Mouse (Mus musculus): Measurements from ENCODE around the gene Glra1. TPM values are rescaled to one million over a fixed set of nuclear protein-coding genes. Genes with fewer than 3 reads are reported as not detected.
A peak's percentile ranks its signal among the peaks of the same experiment; 100 is the strongest.
"Not testable (repeated sequence)": the region's sequence is repeated elsewhere in the genome, so short reads cannot be mapped to it uniquely, and the experiment has no call there.

Gene Glra1
- not detected in 2 replicates for polyA plus RNA-seq (2015; fragmentation: Nextera tagmentation; extraction: Ambion mirVana)

DNA sequence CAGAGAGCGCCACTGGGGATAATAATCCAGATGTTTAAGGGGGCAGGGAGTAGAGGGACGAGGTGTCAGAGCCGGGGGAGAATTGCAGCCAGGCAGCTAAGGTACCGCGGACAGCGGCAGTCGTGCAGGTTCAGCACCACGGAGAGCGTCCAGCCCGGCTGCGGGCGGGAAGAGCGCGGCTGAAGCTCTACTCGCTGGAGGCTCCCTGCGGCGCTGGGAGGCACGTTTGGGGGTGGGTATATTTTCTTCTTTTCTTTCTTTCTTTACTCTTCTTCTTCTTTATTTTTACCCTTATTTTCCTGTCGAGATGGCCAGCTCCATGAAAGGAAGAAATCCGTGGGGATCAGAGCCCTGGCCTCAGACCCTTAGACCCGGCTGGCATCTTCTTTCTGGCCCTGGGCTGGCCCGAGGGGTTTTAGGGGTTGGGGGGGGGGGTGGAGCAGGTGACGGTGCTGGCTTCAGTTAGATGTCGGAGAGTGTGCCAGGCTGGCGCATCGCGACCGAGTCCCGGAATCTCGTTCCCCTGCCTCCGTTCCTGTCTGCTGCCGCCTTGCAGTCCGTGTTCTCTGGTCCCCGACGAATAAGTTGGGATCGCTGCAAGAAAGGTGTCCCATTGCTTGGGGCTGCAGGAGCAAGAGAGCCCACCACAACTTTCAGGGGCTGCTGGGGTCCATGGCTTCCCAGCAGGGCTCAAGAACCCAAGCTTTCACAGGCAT, at the start of gene Glra1:
Gene Glra1, minus strand, starts transcription at position 391 of the 716 bp plus-strand sequence.
- H3K27ac ChIP-seq, result no peak within 1 kb of the TSS
- H3K4me3 ChIP-seq (replicated peaks), result no peak within 1 kb of the TSS
- no peaks in the 10 kb centered on the region for H3K9me3 ChIP-seq
- ATAC-seq, result 0 out of 2 replicates have a peak, but pooled peaks have one; percentile 59
- peak within 1 kb of the TSS; percentile 14; the same call in 1 of the 2 replicates for H3K4me2 ChIP-seq (replicated peaks)
- no peak within 1 kb of the TSS for H3K9ac ChIP-seq
- peaks cover 12% of the 10 kb centered on the region for H3K27me3 ChIP-seq (replicated peaks)
- no peaks in the 10 kb centered on the region for H3K4me1 ChIP-seq (replicated peaks)
- no peaks in the 10 kb centered on the region for H3K36me3 ChIP-seq
- 1% methylated on average over 36 of the region's 36 CpGs for WGBS

DNA sequence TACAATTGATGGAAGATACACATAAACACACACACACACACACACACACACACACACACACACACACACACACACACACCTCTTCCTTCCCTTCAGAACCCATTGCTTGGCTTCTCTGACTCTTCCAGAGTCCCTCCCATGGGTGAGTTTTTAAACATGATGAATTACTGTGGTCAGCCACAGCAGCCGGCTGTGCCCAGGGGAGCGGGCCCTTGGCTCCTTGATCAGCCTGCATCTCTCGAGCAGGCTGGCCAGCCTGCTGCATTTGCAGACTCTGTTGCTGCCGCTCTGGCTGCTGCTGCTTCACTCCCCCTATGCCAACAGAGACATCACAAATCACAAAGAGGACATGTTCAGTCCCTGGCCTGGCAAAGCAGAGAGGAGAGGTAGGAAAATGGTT, 29.0 kb upstream of the Glra1 start:
- Histone ChIP-seq H3K4me1 (replicated peaks) (no peaks in the 10 kb centered on the region), H3K36me3 (no peaks in the 10 kb centered on the region), H3K27me3 (replicated peaks) (no peaks in the 10 kb centered on the region), H3K9ac (no peak overlapping the region), H3K4me3 (replicated peaks) (no peak overlapping the region), H3K27ac (no peak overlapping the region), H3K4me2 (replicated peaks) (no peak overlapping the region), H3K9me3 (no peaks in the 10 kb centered on the region)
- ATAC-seq, result no peak
- WGBS, result 27% methylated on average over 4 of the region's 4 CpGs

DNA sequence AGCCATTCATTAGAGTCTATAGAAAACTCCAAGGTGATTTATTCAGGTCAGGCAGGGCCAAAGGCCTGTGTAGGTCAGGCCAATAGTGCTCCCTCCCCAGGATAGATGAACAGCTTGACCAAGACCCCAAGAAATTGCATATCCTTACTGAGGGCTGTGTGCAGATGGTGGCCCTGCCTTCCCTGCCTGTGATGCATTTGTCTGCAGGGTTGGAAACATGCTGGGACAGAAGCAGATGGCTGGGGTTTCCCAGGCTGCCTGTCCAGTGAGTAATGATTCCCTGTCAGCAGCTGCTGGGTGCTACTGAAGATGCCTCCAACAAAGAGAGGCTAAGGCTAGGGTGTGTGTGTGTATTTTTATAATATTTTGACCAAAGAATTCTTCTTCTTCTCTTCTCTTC, 25.9 kb upstream of the Glra1 start:
- Histone ChIP-seq H3K36me3 (no peaks in the 10 kb centered on the region), H3K27ac (no peak overlapping the region), H3K4me1 (replicated peaks) (no peaks in the 10 kb centered on the region), H3K9me3 (no peaks in the 10 kb centered on the region), H3K9ac (no peak overlapping the region), H3K4me2 (replicated peaks) (no peak overlapping the region), H3K4me3 (replicated peaks) (no peak overlapping the region), H3K27me3 (replicated peaks) (no peaks in the 10 kb centered on the region)
- ATAC-seq, result no peak

DNA sequence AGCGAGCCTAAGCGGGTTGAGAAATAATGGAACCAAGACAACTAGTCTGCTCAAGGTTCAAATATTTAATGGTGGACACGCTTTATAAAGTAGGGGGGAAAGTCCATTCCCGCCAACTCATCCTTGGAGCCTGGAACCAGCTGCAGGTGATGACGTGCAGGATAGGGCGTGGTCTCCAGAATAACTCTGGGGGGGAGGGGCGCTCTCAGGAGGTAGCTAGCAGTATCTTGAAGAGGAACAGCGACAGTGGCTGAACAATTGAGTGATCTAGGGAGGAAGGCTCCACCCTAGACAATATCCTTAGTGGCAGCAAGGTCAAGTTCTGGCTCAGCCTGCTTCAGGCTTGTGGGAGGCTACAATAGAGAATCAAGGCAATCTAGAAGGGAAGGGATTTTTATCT, 6.6 kb upstream of the Glra1 start:
- ATAC-seq; H3K9ac ChIP-seq; H3K36me3 ChIP-seq; H3K4me1 ChIP-seq (replicated peaks); H3K27me3 ChIP-seq (replicated peaks); H3K27ac ChIP-seq; H3K9me3 ChIP-seq; H3K4me3 ChIP-seq (replicated peaks); H3K4me2 ChIP-seq (replicated peaks): not testable (repeated sequence)
- 69% methylated on average over 8 of the region's 8 CpGs for WGBS

DNA sequence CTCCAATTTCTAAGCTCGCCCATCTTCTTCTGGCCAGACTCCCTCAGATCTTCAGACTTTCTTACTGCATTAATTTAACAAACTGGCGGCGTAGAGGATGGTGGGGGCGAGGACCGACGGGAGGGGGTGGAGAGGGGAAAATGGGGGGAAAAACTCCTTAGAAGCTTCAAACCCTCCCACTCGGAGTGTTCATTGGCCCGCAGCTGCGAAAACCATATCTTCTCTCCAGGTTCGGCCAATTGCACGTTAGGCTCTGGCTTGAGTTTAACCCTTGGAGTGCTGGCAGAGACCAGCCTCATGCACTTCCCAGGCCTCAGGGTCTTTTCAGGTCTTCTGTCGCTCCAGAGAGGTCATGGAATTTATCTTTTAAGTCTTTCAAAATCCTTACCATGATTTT, 524 bp upstream of the Glra1 start:
- H3K9me3 ChIP-seq, result no peaks in the 10 kb centered on the region
- no peaks in the 10 kb centered on the region for H3K4me1 ChIP-seq (replicated peaks)
- no peak overlapping the region for H3K27ac ChIP-seq
- peak overlapping the region; percentile 14; the same call in 1 of the 2 replicates for H3K4me2 ChIP-seq (replicated peaks)
- no peaks in the 10 kb centered on the region for H3K36me3 ChIP-seq
- H3K4me3 ChIP-seq (replicated peaks), result no peak overlapping the region
- ATAC-seq, result no peak
- 6% methylated on average over 12 of the region's 12 CpGs for WGBS
- H3K9ac ChIP-seq, result no peak overlapping the region
- peaks cover 12% of the 10 kb centered on the region for H3K27me3 ChIP-seq (replicated peaks)

DNA sequence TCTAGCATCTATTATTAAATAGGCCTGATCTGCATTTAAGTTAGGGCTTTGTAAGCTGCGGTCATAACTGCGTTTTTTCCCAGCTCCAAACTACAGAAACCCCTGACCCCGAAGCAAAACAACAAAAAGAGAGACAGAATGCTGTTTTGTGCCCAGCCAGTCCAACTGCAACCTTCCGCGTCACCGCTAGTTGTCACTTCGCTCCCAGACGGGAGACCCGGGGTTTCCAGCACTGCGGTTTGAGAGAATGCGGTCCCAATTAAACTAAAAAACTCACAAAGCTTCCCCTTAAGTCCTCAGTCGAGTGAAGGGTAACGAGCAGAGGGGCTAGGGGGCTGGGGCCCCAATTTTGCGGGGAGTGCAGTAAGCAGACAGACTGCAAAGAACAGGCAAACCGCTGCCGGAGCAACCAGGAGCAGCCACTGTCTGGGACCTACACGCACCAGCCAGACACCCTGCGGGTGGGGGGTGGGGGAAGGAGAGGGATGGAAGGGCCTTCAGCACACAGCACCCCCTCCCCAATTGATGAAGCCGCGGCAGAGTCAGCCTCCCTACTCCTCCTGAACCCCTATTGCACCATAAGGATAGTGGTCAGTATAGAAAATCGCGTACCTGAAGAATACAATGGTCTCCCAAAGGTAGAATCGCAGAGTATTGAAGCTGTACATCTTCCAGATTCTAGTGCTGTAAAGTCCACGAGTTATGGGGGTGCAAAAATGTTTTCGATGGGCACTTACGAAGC, 761 bp downstream of the Glra1 start:
- ATAC-seq, result no peak
- Histone ChIP-seq H3K27me3 (replicated peaks) (peaks cover 12% of the 10 kb centered on the region), H3K9ac (no peak overlapping the region), H3K27ac (no peak overlapping the region), H3K4me1 (replicated peaks) (no peaks in the 10 kb centered on the region), H3K9me3 (no peaks in the 10 kb centered on the region), H3K4me3 (replicated peaks) (no peak overlapping the region), H3K36me3 (no peaks in the 10 kb centered on the region), H3K4me2 (replicated peaks) (0 out of 2 replicates have a peak overlapping the region, but pooled peaks have one; percentile 14)
- WGBS, result 9% methylated on average over 26 of the region's 26 CpGs

DNA sequence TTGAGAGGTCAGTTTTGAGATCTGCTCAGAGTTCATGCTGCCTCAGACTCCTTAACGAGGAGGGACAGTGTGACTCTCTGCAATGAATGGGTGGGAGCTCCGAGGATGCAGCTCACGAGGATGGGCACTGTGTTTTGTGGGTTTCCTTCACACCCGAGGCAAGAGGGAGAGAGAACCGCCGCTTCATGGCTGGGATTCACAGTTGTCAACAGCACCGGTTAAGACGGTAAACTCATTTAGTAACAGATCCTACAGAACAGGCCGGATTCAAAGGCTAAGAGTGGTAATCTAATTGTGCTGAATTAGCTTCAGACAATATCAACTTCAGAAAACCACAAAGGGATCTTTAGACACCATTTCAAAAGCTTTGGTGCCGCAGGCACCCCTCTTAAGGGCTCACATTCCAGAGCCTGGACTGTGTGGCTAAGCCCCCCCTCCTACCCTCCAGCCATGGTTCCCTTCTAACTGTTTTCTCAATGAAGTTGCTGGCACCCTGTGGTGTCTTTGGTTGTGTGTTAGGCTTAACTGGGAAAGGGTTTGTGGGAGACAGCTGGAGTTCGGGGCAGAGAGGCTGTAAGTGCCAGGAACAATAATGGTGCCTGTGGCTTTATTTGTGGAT, 6.4 kb downstream of the Glra1 start:
- Histone ChIP-seq H3K4me2 (replicated peaks) (no peak overlapping the region), H3K36me3 (no peaks in the 10 kb centered on the region), H3K27ac (no peak overlapping the region), H3K4me3 (replicated peaks) (no peak overlapping the region), H3K4me1 (replicated peaks) (no peaks in the 10 kb centered on the region), H3K9me3 (no peaks in the 10 kb centered on the region), H3K9ac (no peak overlapping the region), H3K27me3 (replicated peaks) (0 out of 2 replicates have a peak, but pooled peaks cover 2% of the 10 kb centered on the region)
- no peak for ATAC-seq
- WGBS, result 15% methylated on average over 11 of the region's 11 CpGs

DNA sequence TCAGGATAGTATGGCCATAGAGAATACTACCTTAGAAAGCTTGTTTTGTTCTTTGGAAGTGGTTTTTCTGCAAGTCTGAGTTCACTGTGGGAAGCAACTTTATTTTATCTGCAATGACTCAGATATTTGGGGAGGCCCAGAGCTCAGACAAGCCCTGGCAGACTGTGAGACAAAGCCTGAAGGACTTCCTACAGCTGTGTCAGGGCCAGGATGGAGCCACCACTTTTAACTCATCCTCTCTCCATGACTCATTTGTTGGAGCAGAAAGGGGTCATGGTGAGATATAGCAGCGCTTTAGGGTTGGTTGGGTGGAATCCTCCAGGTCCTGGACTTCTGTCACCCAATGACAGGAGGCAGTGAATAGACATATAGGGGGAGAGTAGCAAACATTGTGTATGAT, 12.3 kb downstream of the Glra1 start:
- no peaks in the 10 kb centered on the region for H3K4me1 ChIP-seq (replicated peaks)
- H3K27ac ChIP-seq, result no peak overlapping the region
- no peaks in the 10 kb centered on the region for H3K9me3 ChIP-seq
- H3K4me2 ChIP-seq (replicated peaks), result no peak overlapping the region
- ATAC-seq, result no peak
- no peaks in the 10 kb centered on the region for H3K27me3 ChIP-seq (replicated peaks)
- 81% methylated on average over 1 of the region's 1 CpGs for WGBS
- H3K9ac ChIP-seq, result no peak overlapping the region
- no peaks in the 10 kb centered on the region for H3K36me3 ChIP-seq
- H3K4me3 ChIP-seq (replicated peaks), result no peak overlapping the region

DNA sequence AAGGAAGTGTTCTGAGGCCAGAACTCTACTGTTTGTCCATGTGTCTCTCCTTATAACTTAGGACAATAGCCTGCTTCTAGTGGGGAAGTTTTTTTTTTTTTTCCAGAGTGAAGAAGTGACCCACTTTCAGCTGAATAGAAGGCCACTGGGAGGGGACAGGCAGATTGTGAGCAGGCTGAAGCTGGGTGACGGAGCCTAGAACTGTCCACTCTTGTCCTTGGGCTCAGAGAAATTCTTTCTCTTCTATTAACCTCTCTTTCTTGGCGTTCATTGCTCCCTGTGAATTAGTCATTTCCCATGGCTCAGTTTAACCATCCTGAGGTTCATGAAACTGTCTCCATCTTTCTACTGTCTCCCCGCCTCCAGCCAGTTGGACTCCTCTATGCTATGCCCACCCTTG, 13.6 kb downstream of the Glra1 start:
- Histone ChIP-seq H3K4me3 (replicated peaks) (no peak overlapping the region), H3K9me3 (no peaks in the 10 kb centered on the region), H3K4me2 (replicated peaks) (no peak overlapping the region), H3K4me1 (replicated peaks) (no peaks in the 10 kb centered on the region), H3K9ac (no peak overlapping the region), H3K27me3 (replicated peaks) (no peaks in the 10 kb centered on the region), H3K27ac (no peak overlapping the region), H3K36me3 (no peaks in the 10 kb centered on the region)
- 77% methylated on average over 3 of the region's 3 CpGs for WGBS
- ATAC-seq, result no peak

DNA sequence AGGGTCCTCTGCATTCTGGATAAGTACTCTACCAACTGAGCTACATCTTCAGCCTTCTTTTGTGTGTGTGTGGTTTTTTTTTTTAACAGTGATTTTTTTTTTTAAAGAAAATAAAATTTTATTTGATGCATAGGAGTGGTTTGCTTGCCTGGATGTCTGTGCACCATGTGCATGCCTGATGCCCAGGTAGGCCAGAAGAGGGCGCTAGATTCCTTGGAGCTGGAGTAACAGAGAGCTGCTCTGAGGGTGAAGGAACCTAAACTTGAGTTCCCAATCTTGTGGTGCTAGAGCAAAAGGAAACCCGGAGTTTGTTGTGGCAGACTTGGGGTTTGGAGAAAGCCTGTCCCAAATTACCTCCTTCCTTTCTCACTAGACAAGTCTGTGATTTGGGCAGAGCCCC, 16.8 kb downstream of the Glra1 start:
- no peak overlapping the region for H3K4me3 ChIP-seq (replicated peaks)
- 48% methylated on average over 2 of the region's 2 CpGs for WGBS
- no peak for ATAC-seq
- no peaks in the 10 kb centered on the region for H3K4me1 ChIP-seq (replicated peaks)
- H3K27me3 ChIP-seq (replicated peaks), result no peaks in the 10 kb centered on the region
- no peaks in the 10 kb centered on the region for H3K9me3 ChIP-seq
- no peak overlapping the region for H3K4me2 ChIP-seq (replicated peaks)
- H3K27ac ChIP-seq, result no peak overlapping the region
- no peaks in the 10 kb centered on the region for H3K36me3 ChIP-seq
- H3K9ac ChIP-seq, result no peak overlapping the region

DNA sequence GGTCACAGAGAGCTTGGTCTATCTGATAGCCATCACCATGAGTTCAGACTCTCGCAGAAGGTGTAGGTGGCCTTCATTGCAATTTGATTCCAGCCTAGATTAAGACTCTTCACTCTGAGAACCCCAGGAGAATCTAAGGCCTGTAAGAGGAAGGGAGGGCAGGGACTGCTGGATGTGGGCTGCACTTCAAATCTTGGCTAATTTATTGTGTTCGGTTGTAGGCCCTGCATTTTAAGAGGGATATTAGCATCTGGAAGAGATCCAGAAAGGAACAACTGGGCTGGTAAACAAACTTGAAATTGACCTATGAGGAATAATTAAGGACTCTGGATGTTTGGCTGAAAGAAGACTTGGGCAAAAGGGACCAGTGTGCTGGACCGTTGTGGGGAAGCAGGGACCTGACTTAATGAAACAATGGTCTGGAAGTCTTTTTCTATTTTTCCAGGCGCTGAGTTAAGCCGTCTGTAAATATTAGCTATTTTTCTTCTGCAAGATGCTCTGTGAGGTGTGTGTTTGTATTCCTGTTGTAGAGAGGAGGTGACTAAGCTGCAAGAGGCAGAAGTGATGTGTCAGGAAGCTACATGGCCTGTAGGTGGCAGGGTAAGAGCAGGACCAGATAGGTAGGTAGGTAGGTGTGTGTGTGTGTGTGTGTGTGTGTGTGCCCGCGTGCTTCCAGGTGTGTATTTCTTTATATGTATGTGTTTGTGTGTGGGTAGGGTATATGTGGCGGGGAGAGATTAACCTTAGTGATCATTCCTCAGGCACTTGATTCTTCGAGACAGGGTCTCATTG, 18.4 kb downstream of the Glra1 start:
- no peaks in the 10 kb centered on the region for H3K4me1 ChIP-seq (replicated peaks)
- no peak overlapping the region for H3K27ac ChIP-seq
- 75% methylated on average over 9 of the region's 9 CpGs for WGBS
- H3K4me3 ChIP-seq (replicated peaks), result no peak overlapping the region
- no peak overlapping the region for H3K4me2 ChIP-seq (replicated peaks)
- no peak for ATAC-seq
- H3K27me3 ChIP-seq (replicated peaks), result no peaks in the 10 kb centered on the region
- no peak overlapping the region for H3K9ac ChIP-seq
- no peaks in the 10 kb centered on the region for H3K9me3 ChIP-seq
- H3K36me3 ChIP-seq, result no peaks in the 10 kb centered on the region

DNA sequence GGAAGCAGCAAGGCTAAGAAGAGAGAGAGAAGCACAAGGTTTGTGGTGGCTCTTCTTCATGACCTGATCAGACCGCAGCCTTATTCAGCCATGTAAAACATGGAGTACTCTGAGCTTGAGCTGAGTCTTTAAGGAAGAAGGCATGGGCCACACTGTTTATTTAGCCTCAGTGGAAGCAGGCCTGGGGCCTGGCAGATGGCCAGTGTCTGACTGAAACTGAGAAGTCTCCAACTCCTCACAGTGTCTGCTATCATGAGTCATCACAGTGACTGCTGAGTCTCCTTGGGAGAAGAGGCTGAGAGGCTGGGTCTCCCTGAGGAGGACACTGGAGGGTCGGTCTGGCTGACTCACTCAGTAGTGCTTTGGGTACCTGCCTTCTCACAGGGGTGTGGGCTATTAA, 33.6 kb downstream of the Glra1 start:
- no peaks in the 10 kb centered on the region for H3K36me3 ChIP-seq
- no peaks in the 10 kb centered on the region for H3K9me3 ChIP-seq
- H3K4me1 ChIP-seq (replicated peaks), result no peaks in the 10 kb centered on the region
- no peak overlapping the region for H3K4me2 ChIP-seq (replicated peaks)
- no peak overlapping the region for H3K27ac ChIP-seq
- 52% methylated on average over 2 of the region's 2 CpGs for WGBS
- H3K4me3 ChIP-seq (replicated peaks), result no peak overlapping the region
- no peaks in the 10 kb centered on the region for H3K27me3 ChIP-seq (replicated peaks)
- ATAC-seq, result no peak; the same call in 1 of the 2 replicates
- H3K9ac ChIP-seq, result no peak overlapping the region

Measured in intestine, embryonic 15.5 days (tissue).